Mouse (Mus musculus) midbrain, embryonic 14.5 days (tissue): ENCODE measurements around the gene Pask. TPM values are rescaled to one million over a fixed set of nuclear protein-coding genes. Genes with fewer than 3 reads are reported as not detected.

Experiments
- ATAC-seq: fragments of 200-750 bp; cut with Nextera tagmentation; 2 replicates; pipeline ENCODE4 v1.8.0; 2017; ENCODE audit warnings: moderate number of reproducible peaks, moderate library complexity; ENCODE audit not compliant: low FRiP score, low TSS enrichment
- DNase-seq: peaks from one replicate; pipeline ENCODE4 v3.0.0-alpha.2; 2015
- H3K27ac ChIP-seq: fragments of 300-500 bp; sonication (generic); replicated peaks from 2 replicates; pipeline ENCODE4 v1.5.1; 2014; ENCODE audit warnings: mild to moderate bottlenecking, low read depth, low read length, moderate library complexity
- H3K27me3 ChIP-seq: fragments of 300-500 bp; sonication (generic); 2 replicates; pipeline ENCODE4 v1.6.1; 2014; ENCODE audit warnings: low read length, control low read depth, mixed read lengths; ENCODE audit not compliant: control insufficient read depth, insufficient read depth
- H3K36me3 ChIP-seq: fragments of 300-500 bp; sonication (generic); 2 replicates; pipeline ENCODE4 v1.6.1; 2014; ENCODE audit warnings: low read length, control low read depth; ENCODE audit not compliant: control insufficient read depth, insufficient read depth
- H3K4me1 ChIP-seq: fragments of 300-500 bp; sonication (generic); 2 replicates; pipeline ENCODE4 v1.6.1; 2014; ENCODE audit warnings: mild to moderate bottlenecking, antibody characterized with exemption, low read length, control low read depth; ENCODE audit not compliant: control insufficient read depth, insufficient read depth
- H3K4me2 ChIP-seq: fragments of 300-500 bp; sonication (generic); 2 replicates; pipeline ENCODE4 v1.6.1; 2014; ENCODE audit warnings: mild to moderate bottlenecking, low read length, moderate library complexity
- H3K4me3 ChIP-seq: fragments of 300-500 bp; sonication (generic); replicated peaks from 2 replicates; pipeline ENCODE4 v1.5.1; 2014; ENCODE audit warnings: low read depth, low read length
- H3K9ac ChIP-seq: fragments of 300-500 bp; sonication (generic); replicated peaks from 2 replicates; pipeline ENCODE4 v1.6.1; 2014; ENCODE audit warnings: mild to moderate bottlenecking, low read length, moderate library complexity
- H3K9me3 ChIP-seq: fragments of 300-500 bp; sonication (generic); 2 replicates; pipeline ENCODE4 v1.6.1; 2016; ENCODE audit warnings: low read length, control low read depth, mixed read lengths; ENCODE audit not compliant: control insufficient read depth
- WGBS: fragments of 180-500 bp; shearing (Covaris S2); extraction: QIAGEN DNeasy Blood & Tissue Kit; methylation state at CpG from one replicate; pipeline ENCODE4 v1.1.7; 2014; 5-methylcytosine and 5-hydroxymethylcytosine counted together
- polyA plus RNA-seq: library from polyadenylated mRNA; unstranded; fragments of >200 nt; fragmentation: Nextera tagmentation; extraction: Ambion mirVana; gene quantifications from 2 replicates; pipeline ENCODE4 v1.2.1, GENCODE M21; 2014

The Pask gene
- polyA plus RNA-seq, 1 experiment from 2014 or later = 5.7 TPM

DNA sequence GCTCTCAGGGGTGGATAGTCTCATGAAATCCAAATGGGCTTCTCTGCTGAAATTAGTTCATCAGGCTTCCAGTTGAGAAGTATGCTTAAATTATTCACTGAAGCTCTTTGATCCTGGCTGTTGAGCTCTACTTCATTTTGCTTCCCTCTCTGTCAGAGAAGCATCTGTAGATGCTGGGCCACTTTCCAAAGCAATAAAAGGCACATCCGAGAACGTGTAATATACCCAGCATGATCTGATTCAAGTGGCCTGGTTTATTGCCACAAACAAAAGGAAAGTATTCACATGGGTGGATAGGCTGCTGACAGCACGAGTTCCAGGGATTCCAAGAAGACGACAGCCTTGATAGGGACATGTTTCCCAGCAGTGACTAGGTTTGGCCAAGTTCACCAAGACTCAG lies 6.4 kb upstream of the Pask start:
- Histone ChIP-seq H3K9me3 (no peaks in the 10 kb centered on the region), H3K4me2 (no peak overlapping the region), H3K4me3 (no peak overlapping the region), H3K27ac (no peak overlapping the region), H3K4me1 (no peaks in the 10 kb centered on the region), H3K9ac (no peak overlapping the region), H3K27me3 (no peaks in the 10 kb centered on the region), H3K36me3 (peaks cover 74% of the 10 kb centered on the region)
- DNase-seq (no peak), ATAC-seq (no peak)
- 79% methylated on average over 4 of the region's 4 CpGs for WGBS

GRCm38 (mm10) chr1:93347176-93347575 lies 3.9 kb upstream of the Pask start:
- no peaks in the 10 kb centered on the region for H3K9me3 ChIP-seq
- H3K4me2 ChIP-seq = no peak overlapping the region
- DNase-seq (no peak), ATAC-seq (no peak)
- no peaks in the 10 kb centered on the region for H3K27me3 ChIP-seq
- no peak overlapping the region for H3K27ac ChIP-seq
- H3K4me3 ChIP-seq = no peak overlapping the region
- H3K9ac ChIP-seq = no peak overlapping the region
- 92% methylated on average over 5 of the region's 5 CpGs for WGBS
- peaks cover 7% of the 10 kb centered on the region; the same call in 1 of the 2 replicates for H3K4me1 ChIP-seq
- peaks cover 50% of the 10 kb centered on the region for H3K36me3 ChIP-seq

GRCm38 (mm10) chr1:93343504-93344047 lies 294 bp upstream of the Pask start:
- WGBS = under 1% methylated on average over 39 of the region's 39 CpGs
- ATAC-seq = peak; percentile 97
- no peaks in the 10 kb centered on the region for H3K27me3 ChIP-seq
- peak overlapping the region; percentile 89 for H3K4me2 ChIP-seq
- DNase-seq = peak; percentile 98
- H3K27ac ChIP-seq = peak overlapping the region; percentile 73
- peaks cover 18% of the 10 kb centered on the region for H3K36me3 ChIP-seq
- H3K9me3 ChIP-seq = no peaks in the 10 kb centered on the region
- H3K4me3 ChIP-seq = peak overlapping the region; percentile 95
- H3K4me1 ChIP-seq = peaks cover 7% of the 10 kb centered on the region; the same call in 1 of the 2 replicates
- H3K9ac ChIP-seq = peak overlapping the region; percentile 79

- H3K9ac ChIP-seq = no peak overlapping the region
- no peaks in the 10 kb centered on the region for H3K4me1 ChIP-seq
- H3K27ac ChIP-seq = no peak overlapping the region
- H3K4me2 ChIP-seq = no peak overlapping the region
- H3K4me3 ChIP-seq = no peak overlapping the region
- no peaks in the 10 kb centered on the region for H3K9me3 ChIP-seq
- H3K27me3 ChIP-seq = no peaks in the 10 kb centered on the region
- WGBS = 76% methylated on average over 2 of the region's 2 CpGs
- H3K36me3 ChIP-seq = peaks cover 19% of the 10 kb centered on the region; the same call in 1 of the 2 replicates
- DNase-seq = no peak
- no peak for ATAC-seq
Observed at GRCm38 (mm10) chr1:93334621-93335020, 8.7 kb downstream of the Pask start.

DNA sequence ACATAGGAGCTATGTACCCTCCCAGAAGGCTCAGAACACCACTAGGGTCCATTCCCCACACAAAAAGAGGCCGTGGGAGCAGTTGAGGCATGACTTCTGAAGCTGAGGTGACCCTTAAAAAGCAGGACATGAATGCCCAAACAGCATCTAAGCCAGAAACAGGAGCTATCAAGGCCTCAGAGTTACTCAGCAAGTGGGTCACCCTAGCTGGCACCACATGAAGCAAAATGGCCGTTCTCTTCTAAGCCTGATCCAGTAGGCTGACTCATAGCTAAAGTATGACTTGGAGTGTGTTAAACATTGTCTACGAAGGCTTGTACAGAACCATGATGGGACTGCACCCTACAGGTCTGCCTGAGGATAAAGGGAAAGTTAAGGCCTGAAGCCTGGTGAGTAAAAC lies 16.8 kb downstream of the Pask start:
- Histone ChIP-seq H3K27ac (no peak overlapping the region), H3K4me2 (no peak overlapping the region), H3K4me1 (no peaks in the 10 kb centered on the region), H3K9ac (no peak overlapping the region), H3K36me3 (peaks cover 38% of the 10 kb centered on the region), H3K27me3 (no peaks in the 10 kb centered on the region), H3K4me3 (no peak overlapping the region), H3K9me3 (no peaks in the 10 kb centered on the region)
- DNase-seq (no peak), ATAC-seq (no peak)
- 97% methylated on average over 3 of the region's 3 CpGs for WGBS

GRCm38 (mm10) chr1:93323973-93324372 lies 19.3 kb downstream of the Pask start:
- ATAC-seq = no peak
- Histone ChIP-seq H3K9ac (no peak overlapping the region), H3K36me3 (peaks cover 53% of the 10 kb centered on the region), H3K9me3 (no peaks in the 10 kb centered on the region), H3K27ac (no peak overlapping the region), H3K4me3 (no peak overlapping the region), H3K27me3 (no peaks in the 10 kb centered on the region), H3K4me1 (no peaks in the 10 kb centered on the region), H3K4me2 (no peak overlapping the region)
- no peak for DNase-seq
- 94% methylated on average over 6 of the region's 6 CpGs for WGBS

- no peak within 1 kb of the TSS for H3K27ac ChIP-seq
- 6% methylated on average over 36 of the region's 36 CpGs for WGBS
- peaks cover 48% of the 10 kb centered on the region for H3K36me3 ChIP-seq
- peaks cover 12% of the 10 kb centered on the region for H3K4me1 ChIP-seq
- peak; percentile 93 for DNase-seq
- no peaks in the 10 kb centered on the region for H3K27me3 ChIP-seq
- H3K9ac ChIP-seq = peak within 1 kb of the TSS; percentile 63
- peak within 1 kb of the TSS; percentile 84 for H3K4me2 ChIP-seq
- peak; percentile 92 for ATAC-seq
- no peaks in the 10 kb centered on the region for H3K9me3 ChIP-seq
- H3K4me3 ChIP-seq = peak within 1 kb of the TSS; percentile 73
Observed at GRCm38 (mm10) chr1:93305581-93306337, 37.5 kb downstream of the Pask start, which contains the start of gene Mterf4. Mterf4 (minus strand) TSS chr1:93305915.

GRCm38 (mm10) chr1:93300578-93300977 lies 42.7 kb downstream of the Pask start:
- Histone ChIP-seq H3K4me1 (peaks cover 6% of the 10 kb centered on the region; the same call in 1 of the 2 replicates), H3K9ac (no peak overlapping the region), H3K9me3 (no peaks in the 10 kb centered on the region), H3K36me3 (peaks cover 82% of the 10 kb centered on the region), H3K27me3 (no peaks in the 10 kb centered on the region), H3K27ac (no peak overlapping the region), H3K4me2 (no peak overlapping the region), H3K4me3 (no peak overlapping the region)
- 88% methylated on average over 3 of the region's 3 CpGs for WGBS
- DNase-seq (no peak), ATAC-seq (no peak)

DNA sequence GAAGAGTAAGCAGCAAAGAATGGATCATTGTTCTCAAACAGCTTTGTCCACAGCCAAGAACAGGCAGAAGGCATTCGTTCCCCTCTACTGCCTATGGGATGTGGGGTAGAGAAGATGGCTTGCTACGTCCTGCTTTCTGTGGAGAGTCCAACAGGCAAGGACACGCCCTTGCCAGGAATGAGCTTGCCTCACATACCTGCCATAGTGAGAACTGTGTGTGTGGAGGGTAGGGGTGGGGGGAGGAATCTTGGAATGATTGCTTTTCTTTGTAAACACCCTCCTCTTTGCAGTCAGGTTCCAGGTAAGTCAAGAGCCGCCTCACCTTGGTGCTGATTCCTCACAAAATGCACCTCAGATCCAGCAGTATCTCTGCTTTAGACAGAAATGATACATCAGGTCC lies 43.5 kb downstream of the Pask start:
- H3K36me3 ChIP-seq = peaks cover 84% of the 10 kb centered on the region

More for the DNA sequence above, 43.5 kb downstream of the Pask start:
- no peak for ATAC-seq
- H3K9ac ChIP-seq = no peak overlapping the region
- no peak overlapping the region for H3K4me2 ChIP-seq
- H3K9me3 ChIP-seq = no peaks in the 10 kb centered on the region
- H3K4me3 ChIP-seq = no peak overlapping the region
- WGBS = 95% methylated on average over 4 of the region's 4 CpGs
- H3K27ac ChIP-seq = no peak overlapping the region
- H3K4me1 ChIP-seq = peaks cover 2% of the 10 kb centered on the region; the same call in 1 of the 2 replicates
- H3K27me3 ChIP-seq = no peaks in the 10 kb centered on the region
- no peak for DNase-seq
